Mouse (Mus musculus): ENCODE data around the gene Col5a2.

- TF ChIP-seq CTCF (IDR thresholded peaks at IDR 0.05; ENCODE audit: extremely low read depth, insufficient read depth, low read length) (no peak), POLR2A (IDR thresholded peaks at IDR 0.05; ENCODE audit: extremely low read depth, insufficient read depth, low read length) (no peak)
Measured at GRCm38 (mm10) chr1:45472751-45473150, 30.3 kb downstream of the Col5a2 start.
